Mouse (Mus musculus): ENCODE data around the gene Hectd1. TPM values are rescaled to one million over a fixed set of nuclear protein-coding genes. Genes with fewer than 3 reads are reported as not detected.

Gene Hectd1
- total RNA-seq (2017), result 179 to 243 TPM (median 180 TPM) in 3 replicates

GRCm38 (mm10) chr12:51829290-51830076, at the start of gene Hectd1:
TSS of gene Hectd1 (minus strand) at chr12:51829536.
- ATAC-seq (replicated peaks; ENCODE audit: insufficient number of reproducible peaks, low FRiP score, low TSS enrichment, poor library complexity, severe bottlenecking), result peak; percentile 74

GRCm38 (mm10) chr12:51871446-51872144, 42.3 kb upstream of the Hectd1 start:
- no peak for ATAC-seq (replicated peaks; ENCODE audit: insufficient number of reproducible peaks, low FRiP score, low TSS enrichment, poor library complexity, severe bottlenecking)

- ATAC-seq (replicated peaks; ENCODE audit: insufficient number of reproducible peaks, low FRiP score, low TSS enrichment, poor library complexity, severe bottlenecking), result no peak
Observed at GRCm38 (mm10) chr12:51869511-51869910, 40.2 kb upstream of the Hectd1 start.

- ATAC-seq (replicated peaks; ENCODE audit: insufficient number of reproducible peaks, low FRiP score, low TSS enrichment, poor library complexity, severe bottlenecking), result no peak
Observed at GRCm38 (mm10) chr12:51867076-51867475, 37.7 kb upstream of the Hectd1 start.

DNA sequence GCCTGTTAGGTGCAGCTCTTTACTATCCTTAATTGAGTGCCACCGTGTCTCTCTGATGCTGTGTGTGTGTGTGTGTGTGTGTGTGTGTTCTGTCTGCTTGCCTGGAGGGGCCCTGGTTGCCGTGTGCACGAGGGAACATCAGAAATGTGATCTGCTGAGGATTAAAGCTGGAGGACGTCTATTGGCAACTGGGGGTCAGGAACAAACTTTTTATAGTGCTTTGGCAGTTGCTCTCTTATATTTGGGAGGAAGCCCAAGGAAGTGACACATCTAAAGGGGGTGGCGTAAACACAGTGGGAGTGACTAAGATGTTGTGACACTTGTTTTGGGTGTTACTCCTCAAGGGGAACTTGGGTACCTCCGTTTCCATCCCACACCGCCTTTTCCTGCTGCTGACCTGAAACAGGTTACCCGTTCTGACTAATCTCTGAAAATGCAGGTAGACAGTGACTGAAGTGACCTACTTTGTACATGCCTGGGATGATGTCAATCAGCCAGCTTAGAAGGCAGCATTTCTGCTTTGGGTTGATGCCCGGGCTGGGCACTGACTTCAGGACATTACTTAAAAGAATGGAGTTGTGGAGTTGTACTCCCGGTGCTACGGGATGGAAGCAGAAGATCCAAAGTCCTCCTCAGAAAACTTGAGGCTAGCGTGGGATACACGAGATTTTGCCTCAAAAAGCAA, 37.0 kb upstream of the Hectd1 start:
- ATAC-seq (replicated peaks; ENCODE audit: insufficient number of reproducible peaks, low FRiP score, low TSS enrichment, poor library complexity, severe bottlenecking), result peak; percentile 78

DNA sequence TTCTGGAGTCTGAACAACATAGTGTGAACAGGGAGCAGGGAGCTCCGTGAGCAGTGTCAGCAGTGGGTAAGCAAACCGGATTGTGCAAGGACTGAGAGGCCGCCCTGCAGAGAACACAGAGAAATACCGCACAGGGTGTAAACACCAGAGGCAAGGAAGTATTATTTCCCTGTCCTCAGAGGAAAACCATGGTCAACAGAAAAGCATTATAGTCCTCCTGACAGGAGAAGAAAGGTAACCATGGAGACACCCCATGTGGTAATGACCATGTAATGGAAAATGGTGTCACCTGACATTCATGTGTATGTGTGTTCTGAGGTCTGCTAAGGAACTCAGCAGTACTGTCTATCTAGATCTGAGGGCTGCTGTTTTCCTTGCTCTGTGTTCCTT, 36.4 kb upstream of the Hectd1 start:
- ATAC-seq (replicated peaks; ENCODE audit: insufficient number of reproducible peaks, low FRiP score, low TSS enrichment, poor library complexity, severe bottlenecking), result peak; percentile 72

DNA sequence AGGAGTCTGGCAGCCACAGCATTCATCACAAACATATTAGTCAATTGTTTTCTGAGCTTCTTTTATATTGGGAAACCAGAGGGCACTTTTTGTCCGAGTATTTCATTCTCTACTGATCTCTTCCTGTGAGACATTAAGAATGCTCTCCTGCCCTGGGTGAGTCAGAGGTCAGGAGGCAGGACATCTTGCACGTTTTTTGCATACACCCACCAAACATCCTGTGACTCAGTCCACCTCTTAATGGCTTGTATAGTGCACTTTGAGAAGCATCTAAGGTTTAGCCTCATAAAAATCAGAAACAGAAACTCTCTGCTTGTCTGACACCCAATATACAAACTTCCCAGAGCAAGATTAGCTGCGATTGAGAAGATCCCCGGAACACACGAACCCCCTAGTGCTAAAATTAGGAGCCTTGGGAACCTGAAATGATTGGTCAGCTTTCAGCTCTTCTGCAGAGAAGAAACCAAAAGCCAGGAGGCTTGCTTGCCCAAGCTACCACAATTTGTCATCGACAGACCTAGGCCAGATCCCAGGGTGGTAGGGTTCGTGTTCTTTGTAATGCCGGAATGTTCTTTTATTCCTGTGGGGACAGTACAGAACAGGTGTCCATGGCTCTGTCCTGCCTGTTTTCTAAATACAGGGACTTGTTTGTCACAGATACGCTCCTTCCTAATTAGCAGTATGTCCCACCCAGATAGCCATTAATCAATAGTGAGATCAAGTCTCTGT, 35.9 kb upstream of the Hectd1 start:
- peak; percentile 56 for ATAC-seq (replicated peaks; ENCODE audit: insufficient number of reproducible peaks, low FRiP score, low TSS enrichment, poor library complexity, severe bottlenecking)

DNA sequence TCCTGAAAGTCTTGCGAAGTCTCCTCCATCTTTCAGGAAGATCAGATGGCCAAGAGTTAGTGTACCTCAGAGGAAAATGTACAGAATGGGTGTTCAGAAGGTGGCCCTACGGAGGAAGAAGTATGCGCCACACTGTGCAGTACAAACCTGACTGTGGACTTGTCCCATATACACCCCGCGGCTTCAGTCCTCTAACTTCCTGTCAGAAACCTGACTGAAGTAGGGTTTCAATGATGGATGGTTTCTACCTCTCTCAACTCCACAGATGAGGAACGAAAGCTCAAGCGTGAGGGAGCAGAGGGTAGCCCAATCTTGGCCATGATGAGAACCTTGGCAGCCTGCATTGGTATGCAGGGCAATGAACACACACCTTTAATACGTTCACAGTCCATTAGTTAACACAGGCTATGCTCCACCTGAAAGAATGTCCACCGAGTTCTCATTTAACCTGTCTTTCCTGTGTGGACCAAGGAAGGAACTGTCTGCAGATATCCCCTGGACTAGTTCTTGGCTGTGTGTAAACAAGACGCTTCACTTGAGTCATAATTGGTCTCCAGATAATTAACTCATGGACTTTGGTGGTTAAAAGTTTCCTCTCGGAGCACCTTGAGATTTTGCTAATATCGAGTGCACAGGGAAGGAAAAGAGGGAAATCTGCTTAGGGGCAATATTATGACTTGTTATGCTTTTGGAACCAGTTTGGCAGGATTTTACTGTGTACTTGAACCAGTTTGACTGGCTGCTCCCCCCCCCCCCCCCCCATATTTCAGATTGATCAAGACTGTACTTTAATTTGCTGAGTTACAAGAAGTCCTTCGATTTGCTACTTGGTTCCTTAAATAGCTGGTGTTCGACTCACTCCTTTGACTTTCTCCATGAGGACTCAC, 34.0 kb upstream of the Hectd1 start:
- ATAC-seq (replicated peaks; ENCODE audit: insufficient number of reproducible peaks, low FRiP score, low TSS enrichment, poor library complexity, severe bottlenecking), result no peak

GRCm38 (mm10) chr12:51858134-51859028, 29.0 kb upstream of the Hectd1 start:
- ATAC-seq (replicated peaks; ENCODE audit: insufficient number of reproducible peaks, low FRiP score, low TSS enrichment, poor library complexity, severe bottlenecking), result no peak

GRCm38 (mm10) chr12:51856768-51857295, 27.5 kb upstream of the Hectd1 start:
- ATAC-seq (replicated peaks; ENCODE audit: insufficient number of reproducible peaks, low FRiP score, low TSS enrichment, poor library complexity, severe bottlenecking), result no peak

DNA sequence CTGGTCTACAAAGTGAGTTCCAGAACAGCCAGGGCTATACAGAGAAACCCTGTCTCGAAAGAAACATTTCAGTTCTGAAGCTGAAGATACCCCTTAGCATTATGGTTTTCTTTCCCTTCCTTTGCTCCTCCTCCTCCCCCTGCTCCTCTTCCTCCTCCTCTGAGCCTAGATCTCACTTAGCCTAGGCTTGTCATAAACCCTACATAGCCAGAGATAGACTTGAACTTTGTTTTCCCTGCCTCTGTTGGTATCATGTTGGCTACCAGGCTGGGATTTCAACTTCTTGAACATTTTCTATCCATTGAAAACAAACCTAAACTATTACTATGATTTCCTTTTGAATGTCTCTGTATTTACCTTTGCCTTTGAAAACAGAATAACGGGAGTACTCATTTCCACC, 26.5 kb upstream of the Hectd1 start:
- ATAC-seq (replicated peaks; ENCODE audit: insufficient number of reproducible peaks, low FRiP score, low TSS enrichment, poor library complexity, severe bottlenecking), result no peak

DNA sequence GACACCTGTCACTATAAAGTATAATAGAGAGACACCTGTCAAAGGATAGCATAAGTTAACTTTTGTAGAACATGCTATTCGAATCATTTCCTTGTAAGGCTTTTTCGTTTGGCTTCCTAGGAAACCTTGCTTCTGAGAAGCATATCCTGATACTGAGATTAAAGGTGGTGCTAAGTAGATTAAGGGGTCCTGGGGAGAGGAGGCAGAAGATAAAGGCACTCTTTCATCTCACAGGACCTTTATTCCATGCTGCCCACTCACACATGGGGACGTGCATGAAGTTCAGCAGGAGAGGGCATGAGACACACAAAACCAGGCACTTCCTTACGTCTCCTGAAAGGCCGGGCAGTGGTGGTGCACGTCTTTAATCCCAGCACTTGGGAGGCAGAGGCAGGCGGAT, 26.1 kb upstream of the Hectd1 start:
- no peak for ATAC-seq (replicated peaks; ENCODE audit: insufficient number of reproducible peaks, low FRiP score, low TSS enrichment, poor library complexity, severe bottlenecking)

GRCm38 (mm10) chr12:51851617-51852016, 22.3 kb upstream of the Hectd1 start:
- ATAC-seq (replicated peaks; ENCODE audit: insufficient number of reproducible peaks, low FRiP score, low TSS enrichment, poor library complexity, severe bottlenecking), result no peak

DNA sequence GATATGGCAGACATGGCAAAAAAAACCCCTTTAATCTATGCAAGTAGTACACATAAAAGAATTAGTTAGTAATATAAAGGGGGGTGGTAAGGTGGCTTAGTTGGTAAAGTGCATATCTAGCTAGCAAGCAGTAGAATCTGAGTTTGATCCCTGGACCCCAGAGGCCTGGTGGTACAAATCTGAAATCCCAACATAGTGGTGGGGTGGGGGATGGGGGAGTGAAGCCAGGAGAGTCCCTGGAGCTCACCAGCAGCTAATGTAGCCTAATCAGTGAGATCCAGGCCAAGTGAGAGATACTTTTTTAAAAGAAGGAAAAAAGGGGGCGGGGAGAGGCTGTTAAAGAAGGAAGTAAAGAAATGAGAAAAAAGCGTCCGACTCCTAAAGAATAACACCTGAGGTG, 21.8 kb upstream of the Hectd1 start:
- no peak for ATAC-seq (replicated peaks; ENCODE audit: insufficient number of reproducible peaks, low FRiP score, low TSS enrichment, poor library complexity, severe bottlenecking)

DNA sequence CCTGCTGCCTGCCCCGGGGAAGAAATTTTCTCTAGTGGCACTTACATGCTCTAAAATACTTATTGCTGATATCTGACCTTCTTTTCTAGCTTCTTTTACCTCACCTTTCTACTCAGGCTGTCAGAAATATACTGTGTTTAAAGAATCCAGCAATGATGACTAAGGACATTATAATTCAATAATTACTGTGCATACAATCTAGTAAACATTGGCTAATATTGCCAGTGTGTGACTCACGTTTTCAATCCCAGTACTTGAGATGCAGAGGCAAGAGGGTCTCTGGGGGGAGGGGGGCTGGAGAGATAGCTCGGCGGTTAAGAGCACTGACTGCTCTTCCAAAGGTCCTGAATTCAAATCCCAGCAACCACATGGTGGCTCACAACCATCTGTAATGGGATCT, 21.0 kb upstream of the Hectd1 start:
- no peak for ATAC-seq (replicated peaks; ENCODE audit: insufficient number of reproducible peaks, low FRiP score, low TSS enrichment, poor library complexity, severe bottlenecking)

DNA sequence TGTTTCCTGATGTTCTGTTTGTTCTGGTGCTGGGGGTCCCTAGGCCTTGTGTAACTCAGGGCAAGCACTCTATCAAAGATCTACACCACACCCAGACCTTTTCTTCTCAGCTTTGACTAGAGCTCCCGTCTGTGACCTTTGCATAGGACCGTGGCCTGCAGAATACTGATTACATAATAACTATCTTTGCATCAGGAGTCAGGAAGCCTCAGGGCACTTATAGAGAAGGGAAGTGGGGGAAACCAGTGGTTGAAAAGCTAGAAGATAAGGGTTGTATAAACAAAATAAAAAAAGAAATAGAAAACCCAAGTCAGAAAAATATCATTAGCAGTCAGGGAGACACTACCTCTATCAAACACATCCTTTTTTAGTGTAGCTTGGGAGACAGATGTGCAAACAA, 20.6 kb upstream of the Hectd1 start:
- no peak for ATAC-seq (replicated peaks; ENCODE audit: insufficient number of reproducible peaks, low FRiP score, low TSS enrichment, poor library complexity, severe bottlenecking)
